Mouse (Mus musculus) embryo, embryonic 11 days (tissue): ENCODE data around the gene Casz1.

ENCODE experiments used
- DNase-seq: peaks from one replicate; pipeline ENCODE4 v3.0.0-alpha.2; 2015

Gene Casz1

GRCm38 (mm10) chr4:148847636-148848035 lies 43.4 kb downstream of the Casz1 start:
- DNase-seq = no peak

GRCm38 (mm10) chr4:148849437-148849836 lies 45.2 kb downstream of the Casz1 start:
- DNase-seq = no peak

DNA sequence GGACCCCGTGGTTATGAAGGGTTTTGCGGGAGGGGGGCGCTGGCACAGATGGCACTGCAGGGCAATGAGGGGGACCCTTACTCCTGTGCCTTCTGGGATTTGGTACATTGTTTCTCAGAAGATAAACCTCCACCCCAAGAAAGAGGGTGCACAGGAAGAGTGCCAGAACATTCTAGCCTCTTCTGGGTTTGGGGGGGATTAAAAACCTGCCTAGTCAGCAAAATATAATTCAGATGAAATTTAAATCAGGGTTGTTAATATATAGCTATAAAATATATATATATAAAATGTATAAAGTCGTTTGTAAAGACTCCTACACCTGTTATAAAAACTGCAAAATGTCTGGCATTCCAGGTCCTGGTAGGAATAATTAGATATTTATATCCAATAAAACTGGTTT lies 48.8 kb downstream of the Casz1 start:
- DNase-seq = no peak

GRCm38 (mm10) chr4:148854093-148854492 lies 49.9 kb downstream of the Casz1 start:
- no peak for DNase-seq

- DNase-seq = no peak
Observed at GRCm38 (mm10) chr4:148855527-148855926, 51.3 kb downstream of the Casz1 start.

DNA sequence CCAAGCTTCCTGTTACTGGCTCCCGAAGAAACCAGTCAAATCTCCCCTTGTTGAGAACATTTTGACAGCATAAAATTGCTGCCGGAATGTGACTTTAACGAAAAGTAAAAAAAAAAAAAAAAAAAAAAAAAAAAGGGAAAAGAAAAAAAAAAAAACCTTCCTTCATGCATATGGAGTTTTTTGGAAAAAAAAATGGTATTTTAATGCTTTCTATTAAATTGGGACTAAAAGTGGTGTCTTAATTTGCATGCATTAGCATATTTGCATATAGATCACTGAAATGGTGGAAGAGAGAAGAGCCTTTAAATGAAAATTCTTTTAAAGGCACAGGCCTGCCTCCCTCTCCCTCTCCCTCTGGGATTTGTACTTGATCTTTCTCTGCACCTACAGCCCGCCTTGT lies 52.0 kb downstream of the Casz1 start:
- no peak for DNase-seq

DNA sequence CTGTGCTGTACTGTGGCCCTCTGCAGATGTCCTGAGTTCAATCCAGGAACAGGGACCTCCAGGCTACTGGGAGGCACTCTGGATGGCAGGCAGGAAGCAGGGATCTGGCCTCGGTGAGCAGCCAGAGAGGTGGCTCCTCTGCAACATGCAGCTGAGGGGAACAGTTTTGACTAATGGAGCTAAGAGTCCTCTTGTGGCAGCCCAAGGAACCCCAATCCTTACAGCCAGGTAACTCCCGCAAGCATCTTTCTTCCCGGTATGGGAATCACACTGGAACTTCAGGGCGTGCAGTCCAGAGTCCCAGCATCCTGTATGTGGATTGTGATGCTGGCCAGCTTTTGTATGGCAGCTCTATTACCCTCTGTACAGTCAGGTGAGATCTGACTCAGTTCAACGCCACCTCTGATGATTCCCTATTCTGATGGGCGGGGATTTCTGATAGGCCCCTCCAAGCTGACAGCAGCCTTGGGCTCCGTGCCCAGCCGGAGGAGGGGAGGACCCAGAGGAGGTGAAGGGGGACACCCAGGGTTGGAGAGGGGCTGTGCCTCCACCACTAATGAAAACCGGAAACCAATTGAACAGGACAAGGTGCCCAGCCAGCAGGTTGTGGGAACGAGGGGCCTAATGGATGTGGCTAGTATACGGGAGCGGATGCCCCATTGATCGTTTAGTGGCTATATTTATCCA lies 53.3 kb downstream of the Casz1 start:
- DNase-seq = no peak

DNA sequence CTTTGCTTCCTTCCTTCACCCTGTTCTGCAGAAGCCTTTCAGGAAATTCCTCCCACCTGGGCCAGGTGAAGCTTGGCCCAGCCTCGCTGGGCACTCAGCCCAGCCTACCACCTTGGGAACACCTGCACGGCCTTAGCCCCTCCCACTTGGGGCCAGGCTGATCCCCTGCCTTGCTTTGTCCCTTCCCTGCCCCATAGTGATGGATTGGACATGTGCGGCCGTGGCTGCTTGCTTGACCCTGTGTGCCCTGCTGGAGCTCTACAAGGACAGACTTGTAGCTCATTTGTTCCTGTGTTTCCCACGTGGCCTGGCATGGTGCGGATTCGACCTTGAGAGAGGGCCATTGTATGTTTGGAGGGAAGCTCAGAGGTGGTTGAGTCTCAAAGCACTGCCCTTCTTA lies 54.0 kb downstream of the Casz1 start:
- DNase-seq = no peak

- no peak for DNase-seq
Observed at GRCm38 (mm10) chr4:148859415-148859814, 55.2 kb downstream of the Casz1 start.

GRCm38 (mm10) chr4:148859906-148860491 lies 55.8 kb downstream of the Casz1 start:
- DNase-seq = peak; percentile 84

- no peak for DNase-seq
Observed at GRCm38 (mm10) chr4:148860636-148861035, 56.4 kb downstream of the Casz1 start.

GRCm38 (mm10) chr4:148866812-148867470 lies 62.7 kb downstream of the Casz1 start:
- DNase-seq = peak; percentile 84

DNA sequence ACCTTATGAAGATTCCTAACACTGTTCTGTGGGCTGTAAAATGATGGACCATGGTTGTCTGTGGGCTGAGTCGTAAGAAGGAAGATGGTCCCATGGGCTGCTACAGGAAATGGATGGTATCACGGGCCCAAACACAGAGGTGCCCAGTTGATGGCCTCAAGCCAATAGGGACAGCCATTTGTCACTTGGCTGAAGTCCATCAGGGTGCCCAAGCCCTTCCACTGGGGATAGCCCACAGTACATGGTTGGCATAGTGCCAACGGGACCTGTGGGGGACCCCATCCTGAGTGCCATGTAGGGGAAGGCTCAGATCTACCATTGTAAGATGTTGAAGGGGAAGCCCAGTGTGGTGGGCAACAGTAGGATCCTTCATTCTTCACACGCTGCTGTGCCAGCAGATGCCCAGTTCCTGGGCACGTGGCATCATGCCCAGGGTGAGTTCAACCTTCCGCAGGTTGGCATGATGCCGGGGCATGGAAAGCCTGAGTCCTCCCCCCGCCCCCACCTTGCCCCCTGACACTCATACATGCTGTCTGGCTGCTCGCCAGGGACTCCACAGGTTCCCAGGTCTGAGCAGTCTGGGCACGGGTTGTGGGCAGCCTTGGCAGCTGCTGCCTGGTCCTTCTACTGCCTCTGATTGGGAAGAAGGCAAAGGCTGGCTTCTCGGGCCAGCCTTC lies 63.6 kb downstream of the Casz1 start:
- no peak for DNase-seq

DNA sequence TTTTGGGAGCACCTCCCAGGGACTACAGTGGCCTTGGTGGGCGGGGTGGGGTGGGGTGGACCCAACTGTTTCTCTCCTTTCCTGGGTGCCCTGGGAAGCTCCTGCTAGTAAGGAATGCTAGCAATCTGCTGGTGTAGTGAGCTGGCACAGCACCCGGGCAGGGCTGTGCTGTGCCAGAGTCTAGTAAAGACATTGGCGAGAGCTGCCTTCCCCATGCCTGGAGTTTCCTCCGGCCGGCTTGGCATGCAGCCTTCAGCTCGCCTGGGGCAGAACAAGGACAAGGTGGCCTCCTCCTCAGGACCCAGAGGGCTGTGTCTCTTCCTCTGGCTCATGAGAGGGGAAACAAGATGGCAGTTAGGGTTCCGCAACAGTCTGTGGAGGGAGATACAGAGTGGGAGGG lies 65.3 kb downstream of the Casz1 start:
- no peak for DNase-seq

- no peak for DNase-seq
Observed at GRCm38 (mm10) chr4:148870496-148870895, 66.3 kb downstream of the Casz1 start.

DNA sequence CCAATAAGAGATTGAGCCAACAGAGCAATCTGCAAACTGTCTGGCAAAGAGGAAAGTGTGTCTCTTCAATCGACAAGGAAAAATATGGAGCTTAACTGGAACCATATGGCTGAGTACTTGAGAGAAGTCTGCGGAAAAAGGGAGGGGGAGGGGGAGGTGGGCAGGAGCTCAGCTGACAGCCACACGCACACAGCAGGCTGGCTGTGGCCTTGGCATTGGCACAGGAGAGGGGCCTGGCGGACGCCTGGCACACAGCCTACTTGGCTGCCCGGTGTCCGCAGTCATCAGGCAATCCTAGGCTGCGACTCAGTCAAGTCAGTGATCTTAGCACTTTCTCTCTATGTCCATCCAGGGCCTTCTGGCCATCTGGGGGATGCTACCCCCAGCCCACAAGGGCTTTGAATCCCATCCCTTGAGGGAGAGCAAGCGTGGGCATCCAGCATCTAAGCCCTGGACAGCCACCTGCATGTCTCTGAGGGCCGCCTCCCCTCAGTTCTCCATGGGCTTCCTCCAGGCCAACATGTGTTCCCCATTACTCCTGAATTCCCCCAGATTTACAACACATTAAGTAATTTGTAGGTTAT lies 67.6 kb downstream of the Casz1 start:
- peak; percentile 87 for DNase-seq

DNA sequence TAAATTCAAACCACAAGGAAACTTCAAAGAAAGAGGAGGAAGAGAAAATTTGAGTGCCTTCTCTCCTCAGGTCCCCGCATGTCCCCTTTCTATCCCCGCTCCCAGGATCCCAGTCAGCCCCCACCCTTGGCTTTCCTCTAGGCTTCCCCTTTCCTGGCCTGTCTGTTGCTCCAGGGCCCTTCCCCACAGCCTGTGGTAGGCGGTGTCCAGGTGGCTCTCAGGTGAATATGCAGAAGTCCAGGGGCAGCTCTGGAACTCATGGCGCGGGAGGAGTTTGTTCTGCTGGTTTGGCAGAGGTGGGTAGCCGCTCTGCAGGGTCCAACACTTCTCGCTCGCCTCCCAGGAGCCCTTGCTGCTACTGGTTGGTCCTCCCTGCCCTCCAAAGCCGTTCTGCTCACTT lies 68.1 kb downstream of the Casz1 start:
- DNase-seq = no peak

DNA sequence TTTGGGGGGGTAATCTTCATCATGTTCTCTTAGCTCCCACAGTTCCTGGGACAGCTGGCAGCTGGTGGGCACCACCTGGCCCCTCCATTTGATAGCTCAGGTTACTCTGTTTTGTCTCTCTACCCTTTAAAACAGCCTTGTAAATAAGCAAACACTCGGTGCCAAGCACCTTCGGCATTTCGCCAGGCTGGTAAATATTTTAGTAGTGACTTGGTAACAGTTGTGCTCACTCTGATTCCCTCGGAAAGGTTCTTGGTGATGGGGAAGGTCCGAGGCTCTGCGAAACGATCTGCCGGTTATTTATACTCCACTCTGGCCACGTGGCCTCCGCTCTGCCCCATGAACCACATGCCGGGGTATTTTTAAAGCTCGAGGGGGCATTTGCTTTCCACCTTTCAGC lies 68.6 kb downstream of the Casz1 start:
- DNase-seq = no peak

DNA sequence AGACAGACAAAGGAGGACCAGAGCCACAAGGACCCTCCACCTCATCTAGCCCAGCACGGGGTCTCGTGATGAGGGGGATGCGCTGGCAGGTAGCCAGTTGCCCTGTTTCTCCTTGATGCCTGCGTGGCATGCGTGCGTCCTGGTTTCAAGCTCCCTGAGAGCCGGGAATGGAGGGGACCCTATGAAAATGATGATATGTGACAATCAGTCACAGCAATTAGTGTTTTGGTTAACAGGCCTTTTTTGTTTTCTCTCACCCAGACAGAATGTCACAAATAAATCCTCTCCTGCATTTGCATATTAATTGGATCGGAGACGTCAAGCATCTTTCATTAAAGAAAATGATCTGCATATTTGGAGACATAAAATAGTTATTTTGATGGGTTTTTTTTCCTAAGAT lies 71.9 kb downstream of the Casz1 start:
- no peak for DNase-seq

GRCm38 (mm10) chr4:148876867-148877266 lies 72.6 kb downstream of the Casz1 start:
- no peak for DNase-seq

- DNase-seq = no peak
Observed at GRCm38 (mm10) chr4:148878192-148878983, 74.2 kb downstream of the Casz1 start.

- DNase-seq = no peak
Observed at GRCm38 (mm10) chr4:148878984-148879610, 74.9 kb downstream of the Casz1 start.
